Mouse (Mus musculus) mature B cell (primary cell): ENCODE measurements around the gene Alox12b.

Source experiments
- in situ Hi-C: fragments of 300-500 bp; cut with MboI; formaldehyde crosslinking; loops from 2 replicates; pipeline ENCODE4 v1.14.3; 2019

Alox12b gene

GRCm38 (mm10) chr11:69156800-69157199 lies at the start of gene Alox12b:
Gene Alox12b, plus strand, starts transcription at chr11:69156989.
- in situ Hi-C loops = no loop called here

- in situ Hi-C loops = no loop called here
Observed at GRCm38 (mm10) chr11:69107676-69108075, 49.1 kb upstream of the Alox12b start.

GRCm38 (mm10) chr11:69108223-69108622 lies 48.6 kb upstream of the Alox12b start:
- in situ Hi-C loops = no loop called here

GRCm38 (mm10) chr11:69109032-69109900 lies 47.5 kb upstream of the Alox12b start:
- in situ Hi-C loops = no loop called here

- in situ Hi-C loops = no loop called here
Observed at GRCm38 (mm10) chr11:69110319-69111046, 46.3 kb upstream of the Alox12b start.

GRCm38 (mm10) chr11:69111051-69111810 lies 45.6 kb upstream of the Alox12b start:
- in situ Hi-C loops = no loop called here

GRCm38 (mm10) chr11:69111865-69112264 lies 44.9 kb upstream of the Alox12b start:
- in situ Hi-C loops = no loop called here

GRCm38 (mm10) chr11:69114018-69114417 lies 42.8 kb upstream of the Alox12b start:
- in situ Hi-C loops = no loop called here

- in situ Hi-C loops = no loop called here
Observed at GRCm38 (mm10) chr11:69114621-69115020, 42.2 kb upstream of the Alox12b start.

GRCm38 (mm10) chr11:69116843-69117242 lies 39.9 kb upstream of the Alox12b start:
- in situ Hi-C loops = no loop called here

- in situ Hi-C loops = no loop called here
Observed at GRCm38 (mm10) chr11:69117737-69118695, 38.8 kb upstream of the Alox12b start.

- in situ Hi-C loops = no loop called here
Observed at GRCm38 (mm10) chr11:69118765-69119164, 38.0 kb upstream of the Alox12b start.

GRCm38 (mm10) chr11:69119446-69120155 lies 37.2 kb upstream of the Alox12b start:
- in situ Hi-C loops = loop anchor here (5.0 to 10.0 kb wide), 2 partner anchors 57 to 215 kb away; partner anchors contain the start of gene Rpl26

GRCm38 (mm10) chr11:69120221-69121000 lies 36.4 kb upstream of the Alox12b start, which contains the start of gene Hes7:
Gene Hes7, plus strand, starts transcription at chr11:69120404.
- in situ Hi-C loops = loop anchor here (5.0 to 10.0 kb wide), 2 partner anchors 58 to 216 kb away; partner anchors contain the start of gene Rpl26

GRCm38 (mm10) chr11:69121001-69121740 lies 35.6 kb upstream of the Alox12b start:
- in situ Hi-C loops = loop anchor here (5.0 to 10.0 kb wide), 2 partner anchors 59 to 216 kb away; partner anchors contain the start of gene Rpl26

- in situ Hi-C loops = loop anchor here (5.0 to 10.0 kb wide), 2 partner anchors 60 to 217 kb away; partner anchors contain the start of gene Rpl26
Observed at GRCm38 (mm10) chr11:69121741-69122335, 35.0 kb upstream of the Alox12b start.

GRCm38 (mm10) chr11:69122336-69122951 lies 34.3 kb upstream of the Alox12b start, which contains the start of gene 9130213A22Rik:
Gene 9130213A22Rik, minus strand, starts transcription at chr11:69122589.
- in situ Hi-C loops = loop anchor here (5.0 to 10.0 kb wide), 2 partner anchors 60 to 218 kb away; partner anchors contain the start of gene Rpl26
